In genomic region chr5:43107436-43108259, GRCm38 (mm10) we compare ENCODE assay signal across 22 mouse cellular contexts.
A peak's percentile ranks its signal among the peaks of the same experiment; 100 is the strongest.
DNase-seq lines count a peak whose midpoint lies in the region; ATAC-seq lines count a peak whose summit lies in the region.
"Had no signal": no experiment of that assay in that cellular context is flagged by ENCODE, and none has a peak within 500 bp of the region (broad histone marks: within the 10 kb centered on the region; RNA-seq: fewer than 3 reads in every experiment).

No protein-coding gene starts in this region.

- no peaks in the 10 kb centered on the region for H3K36me3 ChIP-seq in forebrain, embryonic 11.5 days (ENCODE audit: control insufficient read depth, insufficient read depth, low read length)
- H3K36me3 ChIP-seq in forebrain, embryonic 10.5 days (replicated peaks): no peaks in the 10 kb centered on the region
- no peaks in the 10 kb centered on the region for H3K36me3 ChIP-seq in hindbrain, embryonic 16.5 days (ENCODE audit: control insufficient read depth, insufficient read depth, low read length)
- H3K36me3 ChIP-seq in midbrain, embryonic 16.5 days (ENCODE audit: control insufficient read depth, insufficient read depth, low read length): no peaks in the 10 kb centered on the region
- no peaks in the 10 kb centered on the region for H3K36me3 ChIP-seq in heart, embryonic 12.5 days
- H3K36me3 ChIP-seq: embryonic facial prominence, embryonic 15.5 days; limb, embryonic 15.5 days; neural tube, embryonic 12.5 days had no signal

- ATAC-seq in forebrain, embryonic 11.5 days (replicated peaks; ENCODE audit: low FRiP score): peak; percentile 22; the same call in 1 of the 2 replicates
- peak; percentile 62 for ATAC-seq in common myeloid progenitor, adult 5-6 weeks (replicated peaks; ENCODE audit: low read depth, poor library complexity, severe bottlenecking)
- peak; percentile 55 for ATAC-seq in hindbrain, embryonic 16.5 days
- ATAC-seq in midbrain, embryonic 16.5 days: 0 out of 2 replicates have a peak, but pooled peaks have one; percentile 50
- no peak for ATAC-seq in heart, embryonic 12.5 days (ENCODE audit: insufficient number of reproducible peaks, low FRiP score)
- ATAC-seq: intestine, embryonic 16.5 days had no signal

- WGBS in forebrain, embryonic 11.5 days: 69% methylated on average over 9 of the region's 9 CpGs
- 78% methylated on average over 9 of the region's 9 CpGs for WGBS in forebrain, embryonic 10.5 days
- 62% methylated on average over 9 of the region's 9 CpGs for WGBS in hindbrain, embryonic 16.5 days
- 58% methylated on average over 9 of the region's 9 CpGs for WGBS in midbrain, embryonic 16.5 days
- 76% methylated on average over 9 of the region's 9 CpGs for WGBS in heart, embryonic 12.5 days

- no peak overlapping the region for H3K4me2 ChIP-seq in forebrain, embryonic 11.5 days (ENCODE audit: low read depth, low read length, severe bottlenecking)
- no peak overlapping the region for H3K4me2 ChIP-seq in hindbrain, embryonic 16.5 days (ENCODE audit: low read length)
- H3K4me2 ChIP-seq in midbrain, embryonic 16.5 days (ENCODE audit: low read length): no peak overlapping the region
- H3K4me2 ChIP-seq in heart, embryonic 12.5 days: no peak overlapping the region
- H3K4me2 ChIP-seq: embryonic facial prominence, embryonic 15.5 days; heart, embryonic 11.5 days; limb, embryonic 15.5 days; neural tube, embryonic 12.5 days had no signal

- no peak overlapping the region for H3K9ac ChIP-seq in forebrain, embryonic 11.5 days (ENCODE audit: low read length)
- no peak overlapping the region for H3K9ac ChIP-seq in hindbrain, embryonic 16.5 days (ENCODE audit: low read depth, low read length)
- no peak overlapping the region for H3K9ac ChIP-seq in midbrain, embryonic 16.5 days (ENCODE audit: low read depth, low read length)
- no peak overlapping the region for H3K9ac ChIP-seq in heart, embryonic 12.5 days
- H3K9ac ChIP-seq: embryonic facial prominence, embryonic 15.5 days; limb, embryonic 15.5 days; neural tube, embryonic 12.5 days had no signal

- DNase-seq in forebrain, embryonic 11.5 days (ENCODE audit: low spot score): no peak
- no peak for DNase-seq in forebrain, embryonic 10.5 days (ENCODE audit: extremely low spot score, low spot score)
- no peak for DNase-seq in heart, adult 18-20 months
- DNase-seq in heart, postnatal 4 days: no peak
- DNase-seq: adrenal gland, adult 8-10 months; cerebellum, adult 18-20 months; gastrocnemius, postnatal 25 days; layer of hippocampus, postnatal 36 days; lung, postnatal 14 days; right cerebral cortex, postnatal 25 days; thymus, postnatal 14 days had no signal

- H3K4me1 ChIP-seq in forebrain, embryonic 11.5 days (replicated peaks; ENCODE audit: control insufficient read depth, insufficient read depth, low read length): no peaks in the 10 kb centered on the region
- peaks cover 14% of the 10 kb centered on the region for H3K4me1 ChIP-seq in forebrain, embryonic 10.5 days
- H3K4me1 ChIP-seq in hindbrain, embryonic 16.5 days (ENCODE audit: control insufficient read depth, insufficient read depth, low read depth, low read length): no peaks in the 10 kb centered on the region; the same call in 1 of the 2 replicates
- H3K4me1 ChIP-seq in midbrain, embryonic 16.5 days (ENCODE audit: control insufficient read depth, insufficient read depth, low read length): peaks cover 4% of the 10 kb centered on the region; the same call in 1 of the 2 replicates
- peaks cover 13% of the 10 kb centered on the region for H3K4me1 ChIP-seq in heart, embryonic 12.5 days (replicated peaks)

- H3K27ac ChIP-seq in forebrain, embryonic 11.5 days (ENCODE audit: low read depth, low read length): no peak overlapping the region
- no peak overlapping the region for H3K27ac ChIP-seq in forebrain, embryonic 10.5 days
- H3K27ac ChIP-seq in hindbrain, embryonic 16.5 days (ENCODE audit: low read depth, low read length): no peak overlapping the region
- peak overlapping the region; percentile 35 for H3K27ac ChIP-seq in midbrain, embryonic 16.5 days (ENCODE audit: low read length)
- no peak overlapping the region for H3K27ac ChIP-seq in heart, embryonic 12.5 days (ENCODE audit: poor library complexity, severe bottlenecking)
- H3K27ac ChIP-seq: embryonic facial prominence, embryonic 15.5 days; kidney, postnatal 0 days; limb, embryonic 15.5 days; neural tube, embryonic 12.5 days; stomach, postnatal 0 days had no signal

- no peaks in the 10 kb centered on the region for H3K27me3 ChIP-seq in forebrain, embryonic 11.5 days (ENCODE audit: control insufficient read depth, insufficient read depth, low read length)
- peaks cover 27% of the 10 kb centered on the region for H3K27me3 ChIP-seq in forebrain, embryonic 10.5 days (ENCODE audit: poor library complexity, severe bottlenecking)
- no peaks in the 10 kb centered on the region for H3K27me3 ChIP-seq in hindbrain, embryonic 16.5 days (replicated peaks; ENCODE audit: control insufficient read depth, insufficient read depth, low read length)
- no peaks in the 10 kb centered on the region for H3K27me3 ChIP-seq in midbrain, embryonic 16.5 days (ENCODE audit: control insufficient read depth, insufficient read depth, low read depth, low read length)
- no peaks in the 10 kb centered on the region for H3K27me3 ChIP-seq in heart, embryonic 12.5 days (replicated peaks)
- H3K27me3 ChIP-seq: embryonic facial prominence, embryonic 15.5 days; limb, embryonic 15.5 days; neural tube, embryonic 12.5 days had no signal

- no peak overlapping the region for H3K4me3 ChIP-seq in forebrain, embryonic 11.5 days (ENCODE audit: low read depth, low read length)
- H3K4me3 ChIP-seq in forebrain, embryonic 10.5 days: no peak overlapping the region
- no peak overlapping the region for H3K4me3 ChIP-seq in hindbrain, embryonic 16.5 days (ENCODE audit: low read length)
- H3K4me3 ChIP-seq in midbrain, embryonic 16.5 days (ENCODE audit: low read depth, low read length): no peak overlapping the region
- H3K4me3 ChIP-seq in heart, embryonic 12.5 days: no peak overlapping the region
- H3K4me3 ChIP-seq: embryonic facial prominence, embryonic 15.5 days; limb, embryonic 15.5 days; neural tube, embryonic 12.5 days had no signal

- no peaks in the 10 kb centered on the region for H3K9me3 ChIP-seq in forebrain, embryonic 11.5 days (ENCODE audit: control insufficient read depth, low read length)
- H3K9me3 ChIP-seq in forebrain, embryonic 10.5 days: no peaks in the 10 kb centered on the region
- no peaks in the 10 kb centered on the region for H3K9me3 ChIP-seq in hindbrain, embryonic 16.5 days (ENCODE audit: control insufficient read depth, low read length)
- no peaks in the 10 kb centered on the region for H3K9me3 ChIP-seq in midbrain, embryonic 16.5 days (replicated peaks; ENCODE audit: control insufficient read depth, low read length, poor library complexity, severe bottlenecking)
- no peaks in the 10 kb centered on the region for H3K9me3 ChIP-seq in heart, embryonic 12.5 days (replicated peaks)
- H3K9me3 ChIP-seq: embryonic facial prominence, embryonic 15.5 days; limb, embryonic 15.5 days; neural tube, embryonic 12.5 days had no signal
